Mouse (Mus musculus): ENCODE measurements around the gene Cntnap5a. TPM values are rescaled to one million over a fixed set of nuclear protein-coding genes. Genes with fewer than 3 reads are reported as not detected.

Gene Cntnap5a
- not detected in 2 replicates for polyA plus RNA-seq (2016; fragmentation: Nextera tagmentation; extraction: Ambion mirVana)

GRCm38 (mm10) chr1:115684518-115685368, at the start of gene Cntnap5a:
TSS of gene Cntnap5a (plus strand) at chr1:115684756.
- no peak within 1 kb of the TSS for H3K4me3 ChIP-seq
- no peaks in the 10 kb centered on the region for H3K36me3 ChIP-seq
- WGBS (ENCODE audit: insufficient replicate concordance): 16% methylated on average over 26 of the region's 26 CpGs
- H3K27ac ChIP-seq: no peak within 1 kb of the TSS
- no peaks in the 10 kb centered on the region for H3K9me3 ChIP-seq (replicated peaks)
- no peaks in the 10 kb centered on the region for H3K4me1 ChIP-seq
- no peak within 1 kb of the TSS for H3K9ac ChIP-seq
- ATAC-seq: no peak
- no peaks in the 10 kb centered on the region for H3K27me3 ChIP-seq (replicated peaks)
- no peak within 1 kb of the TSS for H3K4me2 ChIP-seq

DNA sequence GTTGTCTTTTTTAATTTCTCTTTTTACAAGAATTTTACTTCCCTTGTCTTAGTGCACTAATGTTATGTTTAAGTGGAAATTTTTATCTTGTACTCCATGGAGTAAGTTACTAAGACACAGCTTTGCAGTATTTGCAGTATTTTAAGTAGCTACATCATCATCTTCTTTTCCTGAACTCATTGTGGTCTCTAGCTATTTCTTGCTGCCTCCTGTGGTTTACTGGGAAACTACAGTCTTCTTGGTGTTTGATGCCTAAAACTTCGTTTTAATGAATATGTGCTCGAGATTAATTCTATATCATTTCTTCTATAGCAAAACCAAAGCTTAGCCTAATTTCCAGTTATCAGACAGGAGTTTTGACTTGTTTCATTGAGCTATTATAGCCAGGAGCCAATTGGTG, 37.6 kb upstream of the Cntnap5a start:
- no peaks in the 10 kb centered on the region for H3K4me1 ChIP-seq
- WGBS (ENCODE audit: insufficient replicate concordance): 42% methylated on average over 2 of the region's 2 CpGs
- H3K4me2 ChIP-seq: no peak overlapping the region
- no peaks in the 10 kb centered on the region for H3K36me3 ChIP-seq
- no peak overlapping the region for H3K4me3 ChIP-seq
- H3K9ac ChIP-seq: no peak overlapping the region
- ATAC-seq: no peak
- H3K27me3 ChIP-seq (replicated peaks): no peaks in the 10 kb centered on the region
- no peak overlapping the region for H3K27ac ChIP-seq
- H3K9me3 ChIP-seq (replicated peaks): no peaks in the 10 kb centered on the region

DNA sequence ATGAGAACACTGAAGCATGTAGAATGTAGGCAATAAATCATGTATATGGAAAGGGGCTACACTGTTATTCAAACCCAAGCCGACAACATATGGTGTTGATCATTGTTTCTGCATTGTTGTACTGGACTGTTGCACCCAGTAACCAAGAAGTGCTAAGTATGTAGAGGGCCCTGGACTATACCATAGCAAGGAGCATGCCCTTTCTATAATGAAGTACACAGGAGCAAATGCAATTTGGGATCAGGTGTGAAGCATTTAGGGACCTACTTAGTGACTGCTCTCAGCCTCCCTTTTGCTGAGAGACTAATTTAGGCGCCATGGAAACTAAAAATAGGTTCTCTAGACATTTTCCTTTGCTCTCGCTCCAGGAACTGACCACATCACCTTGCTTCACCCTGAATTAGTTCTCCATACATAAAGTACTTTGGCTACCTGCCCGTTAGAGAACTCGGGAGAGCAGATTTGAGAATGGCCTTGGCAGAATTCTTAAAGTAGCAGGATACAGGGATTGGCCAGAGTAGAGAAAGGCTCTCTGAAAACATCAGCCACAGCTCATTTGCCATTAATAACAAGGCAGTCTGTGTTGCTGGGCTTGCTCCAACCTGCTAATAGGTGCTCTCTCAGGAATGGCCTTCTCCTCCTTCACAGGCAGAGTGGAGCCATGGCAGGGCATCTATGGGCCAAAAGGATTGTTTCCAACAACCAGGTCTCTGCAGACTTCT, 26.1 kb upstream of the Cntnap5a start:
- no peak for ATAC-seq
- H3K4me1 ChIP-seq: no peaks in the 10 kb centered on the region
- 60% methylated on average over 5 of the region's 5 CpGs for WGBS (ENCODE audit: insufficient replicate concordance)
- no peaks in the 10 kb centered on the region for H3K27me3 ChIP-seq (replicated peaks)
- no peak overlapping the region for H3K4me3 ChIP-seq
- H3K27ac ChIP-seq: no peak overlapping the region
- H3K9ac ChIP-seq: no peak overlapping the region
- no peaks in the 10 kb centered on the region for H3K9me3 ChIP-seq (replicated peaks)
- no peak overlapping the region for H3K4me2 ChIP-seq
- no peaks in the 10 kb centered on the region for H3K36me3 ChIP-seq

- no peak overlapping the region for H3K4me2 ChIP-seq
- H3K9ac ChIP-seq: no peak overlapping the region
- no peaks in the 10 kb centered on the region for H3K36me3 ChIP-seq
- no peaks in the 10 kb centered on the region for H3K27me3 ChIP-seq (replicated peaks)
- no peaks in the 10 kb centered on the region for H3K4me1 ChIP-seq
- H3K27ac ChIP-seq: no peak overlapping the region
- 26% methylated on average over 2 of the region's 2 CpGs for WGBS (ENCODE audit: insufficient replicate concordance)
- H3K9me3 ChIP-seq (replicated peaks): no peaks in the 10 kb centered on the region
- no peak for ATAC-seq
- H3K4me3 ChIP-seq: no peak overlapping the region
Measured at GRCm38 (mm10) chr1:115686494-115686893, 1.9 kb downstream of the Cntnap5a start.

DNA sequence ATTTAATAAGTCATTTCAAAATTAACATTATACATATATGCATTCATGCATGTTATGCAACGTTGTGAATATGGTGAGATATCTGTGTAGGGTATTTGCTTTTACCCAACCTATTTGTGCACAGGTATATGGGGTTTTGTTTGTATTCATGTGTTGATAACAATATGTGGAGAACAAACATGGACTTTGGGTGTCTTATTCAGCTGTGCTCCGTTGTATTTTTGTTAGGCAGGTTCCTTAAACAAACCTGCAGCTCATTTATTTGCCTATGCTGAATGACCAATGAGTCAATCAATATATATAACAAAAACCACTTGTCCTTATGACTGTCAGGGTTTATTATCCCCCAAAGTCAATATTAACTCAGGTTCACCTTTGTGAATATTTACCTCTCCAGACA, 15.2 kb downstream of the Cntnap5a start:
- Histone ChIP-seq H3K9me3 (replicated peaks) (no peaks in the 10 kb centered on the region), H3K4me2 (no peak overlapping the region), H3K4me3 (no peak overlapping the region), H3K27ac (no peak overlapping the region), H3K9ac (no peak overlapping the region), H3K36me3 (no peaks in the 10 kb centered on the region), H3K27me3 (replicated peaks) (no peaks in the 10 kb centered on the region), H3K4me1 (no peaks in the 10 kb centered on the region)
- 36% methylated on average over 2 of the region's 2 CpGs for WGBS (ENCODE audit: insufficient replicate concordance)
- no peak for ATAC-seq

- Histone ChIP-seq H3K9me3 (replicated peaks) (no peaks in the 10 kb centered on the region), H3K4me2 (no peak overlapping the region), H3K4me3 (no peak overlapping the region), H3K27ac (no peak overlapping the region), H3K4me1 (no peaks in the 10 kb centered on the region), H3K36me3 (no peaks in the 10 kb centered on the region), H3K27me3 (replicated peaks) (no peaks in the 10 kb centered on the region), H3K9ac (no peak overlapping the region)
- WGBS (ENCODE audit: insufficient replicate concordance): 76% methylated on average over 5 of the region's 5 CpGs
- ATAC-seq: no peak
Measured at GRCm38 (mm10) chr1:115742556-115742955, 58.0 kb downstream of the Cntnap5a start.

GRCm38 (mm10) chr1:115745569-115745968, 61.0 kb downstream of the Cntnap5a start:
- Histone ChIP-seq H3K4me1 (no peaks in the 10 kb centered on the region), H3K27ac (no peak overlapping the region), H3K9ac (no peak overlapping the region), H3K36me3 (no peaks in the 10 kb centered on the region), H3K4me2 (no peak overlapping the region), H3K4me3 (no peak overlapping the region), H3K9me3 (replicated peaks) (no peaks in the 10 kb centered on the region), H3K27me3 (replicated peaks) (no peaks in the 10 kb centered on the region)
- no peak for ATAC-seq

- no peak for ATAC-seq
- WGBS (ENCODE audit: insufficient replicate concordance): 41% methylated on average over 5 of the region's 5 CpGs
- Histone ChIP-seq H3K4me2 (no peak overlapping the region), H3K36me3 (no peaks in the 10 kb centered on the region), H3K4me3 (no peak overlapping the region), H3K9ac (no peak overlapping the region), H3K27ac (no peak overlapping the region), H3K27me3 (replicated peaks) (no peaks in the 10 kb centered on the region), H3K9me3 (replicated peaks) (no peaks in the 10 kb centered on the region), H3K4me1 (no peaks in the 10 kb centered on the region)
Measured at GRCm38 (mm10) chr1:115784737-115785136, 100.2 kb downstream of the Cntnap5a start.

- H3K9ac ChIP-seq: no peak overlapping the region
- no peaks in the 10 kb centered on the region for H3K36me3 ChIP-seq
- no peaks in the 10 kb centered on the region for H3K4me1 ChIP-seq
- ATAC-seq: no peak
- WGBS (ENCODE audit: insufficient replicate concordance): 73% methylated on average over 4 of the region's 4 CpGs
- H3K4me2 ChIP-seq: no peak overlapping the region
- H3K27ac ChIP-seq: no peak overlapping the region
- H3K27me3 ChIP-seq (replicated peaks): no peaks in the 10 kb centered on the region
- H3K4me3 ChIP-seq: no peak overlapping the region
- no peaks in the 10 kb centered on the region for H3K9me3 ChIP-seq (replicated peaks)
Measured at GRCm38 (mm10) chr1:115842591-115842990, 158.0 kb downstream of the Cntnap5a start.

- Histone ChIP-seq H3K4me3 (no peak overlapping the region), H3K27ac (no peak overlapping the region), H3K27me3 (replicated peaks) (no peaks in the 10 kb centered on the region), H3K36me3 (no peaks in the 10 kb centered on the region), H3K4me1 (no peaks in the 10 kb centered on the region), H3K9ac (no peak overlapping the region), H3K4me2 (no peak overlapping the region), H3K9me3 (replicated peaks) (no peaks in the 10 kb centered on the region)
- no peak for ATAC-seq
- WGBS (ENCODE audit: insufficient replicate concordance): 54% methylated on average over 2 of the region's 2 CpGs
Measured at GRCm38 (mm10) chr1:115847605-115848004, 163.0 kb downstream of the Cntnap5a start.

- no peak overlapping the region for H3K4me2 ChIP-seq
- no peak for ATAC-seq
- no peak overlapping the region for H3K9ac ChIP-seq
- no peak overlapping the region for H3K4me3 ChIP-seq
- H3K4me1 ChIP-seq: no peaks in the 10 kb centered on the region
- H3K9me3 ChIP-seq (replicated peaks): no peaks in the 10 kb centered on the region
- H3K27me3 ChIP-seq (replicated peaks): no peaks in the 10 kb centered on the region
- H3K27ac ChIP-seq: no peak overlapping the region
- no peaks in the 10 kb centered on the region for H3K36me3 ChIP-seq
Measured at GRCm38 (mm10) chr1:115852206-115852605, 167.7 kb downstream of the Cntnap5a start.

- Histone ChIP-seq H3K9ac (no peak overlapping the region), H3K4me1 (no peaks in the 10 kb centered on the region), H3K9me3 (replicated peaks) (no peaks in the 10 kb centered on the region), H3K4me3 (no peak overlapping the region), H3K27ac (no peak overlapping the region), H3K36me3 (no peaks in the 10 kb centered on the region), H3K27me3 (replicated peaks) (no peaks in the 10 kb centered on the region), H3K4me2 (no peak overlapping the region)
- 48% methylated on average over 1 of the region's 1 CpGs for WGBS (ENCODE audit: insufficient replicate concordance)
- no peak for ATAC-seq
Measured at GRCm38 (mm10) chr1:115918396-115918795, 233.8 kb downstream of the Cntnap5a start.
